ENCODE assay signal across 8 mouse cellular contexts in the genomic region with DNA sequence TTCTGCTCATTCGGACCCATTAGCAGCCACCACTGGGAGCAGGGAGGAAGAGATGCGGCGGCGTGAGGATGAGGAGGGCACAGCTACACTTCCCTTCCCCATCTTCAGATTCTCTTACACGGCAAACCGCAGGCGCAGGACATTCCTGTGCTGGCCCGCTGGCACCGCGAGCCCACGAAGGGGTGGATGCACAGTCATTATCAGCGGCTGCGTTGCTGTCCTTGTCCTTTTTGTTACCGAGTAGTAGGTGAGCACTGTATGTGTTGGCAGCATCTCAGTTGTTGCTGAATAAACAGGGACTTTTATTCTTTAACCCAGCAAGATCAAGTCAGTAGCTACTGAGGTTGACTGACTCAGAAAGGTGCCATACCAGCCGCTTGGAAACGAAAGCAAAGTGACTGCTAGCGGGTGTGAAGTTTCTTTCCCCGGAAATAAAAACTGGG. TPM values are rescaled to one million over a fixed set of nuclear protein-coding genes. Genes with fewer than 3 reads are reported as not detected.
A peak's percentile ranks its signal among the peaks of the same experiment; 100 is the strongest.
DNase-seq lines count a peak whose midpoint lies in the region; ATAC-seq and TF ChIP-seq lines count a peak whose summit lies in the region.

No protein-coding gene starts in this region.

- DNase-seq in heart, adult 11 months: peak; percentile 79
- no peak for DNase-seq in heart, postnatal 14 days
- peak; percentile 93 for DNase-seq in induced T-regulatory cell, adult 2 months (ENCODE audit: low read depth)
- peak; percentile 20 for DNase-seq in lung, adult 2 months
- DNase-seq in gastrocnemius, postnatal 14 days: no peak
- DNase-seq in embryo, embryonic 11 days: no peak

- TF ChIP-seq CTCF in lung, adult 2 months (IDR thresholded peaks at IDR 0.05; ENCODE audit: insufficient read depth, low read length): no peak

- no peak for TF ChIP-seq POLR2A in lung, adult 2 months (IDR thresholded peaks at IDR 0.05; ENCODE audit: borderline replicate concordance, extremely low read depth, low read depth, low read length)

- no peaks in the 10 kb centered on the region for H3K9me3 ChIP-seq in embryonic facial prominence, embryonic 12.5 days
- no peaks in the 10 kb centered on the region for H3K9me3 ChIP-seq in stomach, embryonic 14.5 days (ENCODE audit: control insufficient read depth, low read depth, low read length)

- H3K4me3 ChIP-seq in embryonic facial prominence, embryonic 12.5 days: peak overlapping the region; percentile 7; the same call in 1 of the 2 replicates
- H3K4me3 ChIP-seq in lung, adult 2 months (replicated peaks; ENCODE audit: extremely low read depth, low read depth, low read length): peak overlapping the region; percentile 26
- peak overlapping the region; percentile 26 for H3K4me3 ChIP-seq in stomach, embryonic 14.5 days (ENCODE audit: low read depth, low read length)

- no peak overlapping the region for H3K27ac ChIP-seq in embryonic facial prominence, embryonic 12.5 days
- no peak overlapping the region for H3K27ac ChIP-seq in stomach, embryonic 14.5 days (ENCODE audit: low read length)

- no peaks in the 10 kb centered on the region for H3K4me1 ChIP-seq in embryonic facial prominence, embryonic 12.5 days
- no peaks in the 10 kb centered on the region for H3K4me1 ChIP-seq in lung, adult 2 months (ENCODE audit: control insufficient read depth, insufficient read depth, low read length)
- H3K4me1 ChIP-seq in stomach, embryonic 14.5 days (ENCODE audit: control insufficient read depth, insufficient read depth, low read length): no peaks in the 10 kb centered on the region

- ATAC-seq in embryonic facial prominence, embryonic 12.5 days (ENCODE audit: insufficient number of reproducible peaks, insufficient read depth, low FRiP score, low TSS enrichment): no peak
- ATAC-seq in stomach, embryonic 14.5 days (ENCODE audit: insufficient number of reproducible peaks, insufficient read depth, low FRiP score, low read depth): 0 out of 2 replicates have a peak, but pooled peaks have one; percentile 18

- intact Hi-C loops in heart, postnatal 14 days (cut with DNase I): no loop called here
- intact Hi-C loops in gastrocnemius, postnatal 14 days (cut with DNase I; ENCODE audit: low total_unique reads): no loop called here

- 42% methylated on average over 18 of the region's 18 CpGs for WGBS in embryonic facial prominence, embryonic 12.5 days
- WGBS in lung, adult 2 months: 11% methylated on average over 18 of the region's 18 CpGs
- WGBS in stomach, embryonic 14.5 days: 26% methylated on average over 18 of the region's 18 CpGs

- H3K4me2 ChIP-seq in embryonic facial prominence, embryonic 12.5 days (replicated peaks): peak overlapping the region; percentile 36
- peak overlapping the region; percentile 52 for H3K4me2 ChIP-seq in stomach, embryonic 14.5 days (replicated peaks; ENCODE audit: low read depth, low read length)

- H3K27me3 ChIP-seq in embryonic facial prominence, embryonic 12.5 days: no peaks in the 10 kb centered on the region
- no peaks in the 10 kb centered on the region for H3K27me3 ChIP-seq in stomach, embryonic 14.5 days (ENCODE audit: control insufficient read depth, insufficient read depth, low read length)

- no peaks in the 10 kb centered on the region for H3K36me3 ChIP-seq in embryonic facial prominence, embryonic 12.5 days
- no peaks in the 10 kb centered on the region for H3K36me3 ChIP-seq in stomach, embryonic 14.5 days (ENCODE audit: control insufficient read depth, insufficient read depth, low read length)

- no peak overlapping the region for H3K9ac ChIP-seq in embryonic facial prominence, embryonic 12.5 days
- peak overlapping the region; percentile 6; the same call in 1 of the 2 replicates for H3K9ac ChIP-seq in stomach, embryonic 14.5 days (replicated peaks; ENCODE audit: low read depth, low read length)

RNA-seq across cellular contexts. Expression of a gene that starts 13.8 kb away (rescaled TPM):
- 10 to 100 TPM; 85.2 to 99.5 TPM for total RNA-seq in heart, postnatal 14 days (2021)
- 685 and 697 TPM in 2 replicates for polyA plus RNA-seq in embryonic facial prominence, embryonic 12.5 days (2016; fragmentation: Nextera tagmentation; extraction: Ambion mirVana)
- polyA plus RNA-seq in lung, adult 2 months (2012; rRNA removed): 1.4 and 5.2 TPM in 2 replicates
- 721 and 735 TPM in 2 replicates for polyA plus RNA-seq in stomach, embryonic 14.5 days (2014; fragmentation: Nextera tagmentation; extraction: Ambion mirVana)
- total RNA-seq in gastrocnemius, postnatal 14 days (2021): 100 to 1,000 TPM; 101 to 124 TPM

Comparison
In these comparisons a context has a peak if more than half of its experiments do, and no peak if none do; other contexts are left out.
1. DNase-seq: peak in heart, adult 11 months (single experiment), induced T-regulatory cell, adult 2 months (single experiment) and lung, adult 2 months (single experiment); none in heart, postnatal 14 days (0 of 2), gastrocnemius, postnatal 14 days (single experiment) and embryo, embryonic 11 days (single experiment).
2. RNA of a gene that starts 13.8 kb away (polyA plus RNA-seq): 721 to 735 TPM in stomach, embryonic 14.5 days and 685 to 697 TPM in embryonic facial prominence, embryonic 12.5 days; 1.4 to 5.2 TPM in lung, adult 2 months; every median in the first group is over 100 times any median in the second.
3. Peak in every context shown above with its lines, with median percentiles within 50 percentile points of each other: H3K4me3 ChIP-seq.